Mouse (Mus musculus): ENCODE results near the gene Zc3h18. TPM values are rescaled to one million over a fixed set of nuclear protein-coding genes. Genes with fewer than 3 reads are reported as not detected.

The Zc3h18 gene
- polyA plus RNA-seq (2012; rRNA removed) = 13.6 and 23.3 TPM in 2 replicates

DNA sequence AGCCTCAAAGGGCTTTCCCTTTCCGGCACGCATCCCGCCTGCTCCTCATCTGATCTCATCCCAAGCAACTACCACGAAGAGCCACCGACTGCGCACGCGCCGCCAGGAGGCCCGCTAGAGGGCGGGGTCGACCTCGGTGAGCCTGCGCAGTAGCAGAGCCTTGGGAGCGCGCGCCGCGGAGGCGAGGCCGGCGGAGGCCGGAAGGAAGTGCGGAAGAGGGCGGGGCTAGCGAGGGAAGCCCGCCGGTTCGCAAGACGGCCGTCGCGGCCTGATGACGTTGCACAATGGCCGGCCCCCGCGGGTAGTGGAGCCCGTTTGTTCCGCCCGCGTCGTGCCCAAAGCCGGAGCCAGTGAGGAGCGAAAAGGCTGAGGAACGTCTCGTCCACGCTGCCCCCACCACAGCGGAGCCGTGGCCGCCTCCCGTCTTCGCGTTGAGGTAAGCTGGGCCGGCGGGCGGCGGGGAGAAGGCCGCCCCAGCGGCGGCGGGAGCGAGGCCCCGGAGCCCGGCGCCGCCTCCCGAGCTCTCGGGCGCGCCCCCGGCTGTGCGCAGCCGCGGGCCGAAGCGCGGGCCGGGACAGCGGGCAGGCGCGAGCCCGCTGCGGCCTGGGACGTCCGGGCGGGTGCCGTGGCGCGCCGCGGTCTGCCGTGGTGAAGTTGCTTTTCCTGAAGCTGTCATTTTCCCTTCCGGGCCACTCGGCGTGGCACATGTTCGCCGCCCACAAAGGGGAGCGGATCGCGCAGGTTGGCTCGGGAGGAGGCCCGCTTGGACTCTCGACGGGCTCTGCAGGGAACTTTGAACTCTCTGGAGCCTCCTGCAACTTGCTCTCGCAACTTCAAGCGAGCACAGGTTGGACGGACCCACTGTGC, at the start of gene Zc3h18:
TSS of gene Zc3h18 (plus strand) at position 245 of the 867 bp plus-strand sequence.
- H3K4me1 ChIP-seq (ENCODE audit: control insufficient read depth, insufficient read depth, insufficient read length, low read length) = peaks cover 6% of the 10 kb centered on the region
- peak within 1 kb of the TSS; percentile 91 for H3K27ac ChIP-seq (ENCODE audit: insufficient read depth, low read depth, low read length)
- peak within 1 kb of the TSS; percentile 83 for H3K4me3 ChIP-seq (ENCODE audit: low read depth, low read length)
- no peaks in the 10 kb centered on the region for H3K27me3 ChIP-seq (ENCODE audit: control insufficient read depth, insufficient read depth, low read length)
- peak; percentile 72 for TF ChIP-seq POLR2A (IDR thresholded peaks at IDR 0.05; ENCODE audit: low read depth, low read length)
- 0 out of 2 replicates have a peak, but pooled peaks have one; percentile 13 for TF ChIP-seq CTCF (IDR thresholded peaks at IDR 0.05; ENCODE audit: extremely low read depth, insufficient read length, insufficient replicate concordance, low read depth, low read length)
- H3K36me3 ChIP-seq (ENCODE audit: control insufficient read depth, insufficient read depth, low read length) = peaks cover 7% of the 10 kb centered on the region; the same call in 1 of the 2 replicates
- WGBS = under 1% methylated on average over 101 of the region's 107 CpGs

DNA sequence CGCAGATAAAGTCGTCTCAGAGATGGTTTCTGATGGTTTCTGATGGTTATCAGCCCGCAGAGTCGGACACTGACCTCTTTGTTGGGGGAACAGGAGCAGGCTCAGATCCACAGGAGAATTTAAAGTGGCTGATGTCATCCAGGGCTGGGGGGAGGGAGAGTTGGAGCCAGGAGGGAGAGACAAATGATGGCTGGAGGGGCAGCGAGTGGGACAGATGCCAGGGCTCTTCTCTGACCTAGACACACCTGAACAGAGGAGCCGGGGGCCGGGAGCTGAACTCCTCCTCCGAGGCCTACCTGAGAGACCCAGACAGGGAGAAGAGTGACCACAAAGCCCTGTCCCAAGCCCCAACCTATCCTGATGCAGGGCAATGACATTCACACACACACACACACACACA, 47.3 kb upstream of the Zc3h18 start:
- Histone ChIP-seq H3K4me1 (ENCODE audit: control insufficient read depth, insufficient read depth, insufficient read length, low read length) (peaks cover 22% of the 10 kb centered on the region), H3K27ac (ENCODE audit: insufficient read depth, low read depth, low read length) (no peak overlapping the region), H3K36me3 (ENCODE audit: control insufficient read depth, insufficient read depth, low read length) (peaks cover 20% of the 10 kb centered on the region), H3K4me3 (ENCODE audit: low read depth, low read length) (no peak overlapping the region), H3K27me3 (ENCODE audit: control insufficient read depth, insufficient read depth, low read length) (no peaks in the 10 kb centered on the region)
- WGBS = 79% methylated on average over 8 of the region's 8 CpGs
- TF ChIP-seq CTCF (IDR thresholded peaks at IDR 0.05; ENCODE audit: extremely low read depth, insufficient read length, insufficient replicate concordance, low read depth, low read length) (no peak), POLR2A (IDR thresholded peaks at IDR 0.05; ENCODE audit: low read depth, low read length) (no peak)

GRCm38 (mm10) chr8:122329553-122330239, 46.7 kb upstream of the Zc3h18 start:
- peak overlapping the region; percentile 79 for H3K27ac ChIP-seq (ENCODE audit: insufficient read depth, low read depth, low read length)
- no peaks in the 10 kb centered on the region for H3K27me3 ChIP-seq (ENCODE audit: control insufficient read depth, insufficient read depth, low read length)
- peaks cover 17% of the 10 kb centered on the region for H3K4me1 ChIP-seq (ENCODE audit: control insufficient read depth, insufficient read depth, insufficient read length, low read length)
- TF ChIP-seq CTCF (IDR thresholded peaks at IDR 0.05; ENCODE audit: extremely low read depth, insufficient read length, insufficient replicate concordance, low read depth, low read length) = no peak
- WGBS = 82% methylated on average over 22 of the region's 22 CpGs
- H3K4me3 ChIP-seq (ENCODE audit: low read depth, low read length) = no peak overlapping the region
- H3K36me3 ChIP-seq (ENCODE audit: control insufficient read depth, insufficient read depth, low read length) = peaks cover 26% of the 10 kb centered on the region

DNA sequence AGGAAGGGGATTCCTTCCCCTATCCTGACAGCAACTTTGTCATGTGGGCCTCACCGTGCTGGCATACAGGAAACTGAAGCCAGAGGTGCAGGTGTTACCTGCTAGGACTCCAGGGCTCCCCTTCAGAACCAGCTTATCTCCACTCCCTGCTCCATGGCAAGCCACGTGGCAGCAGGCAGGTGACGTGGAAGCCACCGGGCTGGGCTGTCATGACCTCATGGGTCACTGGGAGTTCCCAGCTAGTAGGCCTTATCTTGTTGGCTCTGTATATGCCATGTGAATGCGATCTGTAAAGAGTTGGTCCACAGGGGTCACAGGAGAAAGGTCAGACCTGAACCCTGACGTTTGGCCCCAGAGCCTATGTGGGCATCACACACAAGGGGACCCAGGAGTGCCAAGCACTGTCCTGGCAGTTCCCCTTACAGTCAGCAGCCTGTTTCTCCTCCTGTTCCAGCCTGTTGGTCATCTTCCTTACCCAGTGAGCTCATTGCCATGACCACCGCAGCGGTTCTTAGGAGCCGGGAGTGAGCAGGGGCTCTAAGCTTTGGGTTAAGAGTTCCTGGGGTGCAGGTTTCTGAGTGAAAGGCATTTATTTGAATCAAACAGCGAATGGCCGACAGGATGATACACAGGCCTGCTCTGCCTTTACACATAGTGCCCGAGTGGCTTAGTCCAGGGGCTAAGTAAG, 45.8 kb upstream of the Zc3h18 start:
- no peak for TF ChIP-seq CTCF (IDR thresholded peaks at IDR 0.05; ENCODE audit: extremely low read depth, insufficient read length, insufficient replicate concordance, low read depth, low read length)
- TF ChIP-seq POLR2A (IDR thresholded peaks at IDR 0.05; ENCODE audit: low read depth, low read length) = no peak
- H3K4me1 ChIP-seq (ENCODE audit: control insufficient read depth, insufficient read depth, insufficient read length, low read length) = peaks cover 16% of the 10 kb centered on the region
- no peaks in the 10 kb centered on the region for H3K27me3 ChIP-seq (ENCODE audit: control insufficient read depth, insufficient read depth, low read length)
- peaks cover 33% of the 10 kb centered on the region for H3K36me3 ChIP-seq (ENCODE audit: control insufficient read depth, insufficient read depth, low read length)
- no peak overlapping the region for H3K4me3 ChIP-seq (ENCODE audit: low read depth, low read length)
- WGBS = 48% methylated on average over 12 of the region's 12 CpGs
- peak overlapping the region; percentile 79 for H3K27ac ChIP-seq (ENCODE audit: insufficient read depth, low read depth, low read length)

GRCm38 (mm10) chr8:122331134-122331523, 45.3 kb upstream of the Zc3h18 start:
- peak overlapping the region; percentile 28; the same call in 1 of the 2 replicates for H3K27ac ChIP-seq (ENCODE audit: insufficient read depth, low read depth, low read length)
- no peaks in the 10 kb centered on the region for H3K27me3 ChIP-seq (ENCODE audit: control insufficient read depth, insufficient read depth, low read length)
- no peak overlapping the region for H3K4me3 ChIP-seq (ENCODE audit: low read depth, low read length)
- peaks cover 35% of the 10 kb centered on the region for H3K36me3 ChIP-seq (ENCODE audit: control insufficient read depth, insufficient read depth, low read length)
- TF ChIP-seq CTCF (IDR thresholded peaks at IDR 0.05; ENCODE audit: extremely low read depth, insufficient read length, insufficient replicate concordance, low read depth, low read length) (no peak), POLR2A (IDR thresholded peaks at IDR 0.05; ENCODE audit: low read depth, low read length) (no peak)
- peaks cover 16% of the 10 kb centered on the region for H3K4me1 ChIP-seq (ENCODE audit: control insufficient read depth, insufficient read depth, insufficient read length, low read length)
- 51% methylated on average over 3 of the region's 3 CpGs for WGBS

- no peak overlapping the region for H3K27ac ChIP-seq (ENCODE audit: insufficient read depth, low read depth, low read length)
- 65% methylated on average over 6 of the region's 6 CpGs for WGBS
- no peaks in the 10 kb centered on the region for H3K27me3 ChIP-seq (ENCODE audit: control insufficient read depth, insufficient read depth, low read length)
- H3K36me3 ChIP-seq (ENCODE audit: control insufficient read depth, insufficient read depth, low read length) = peaks cover 52% of the 10 kb centered on the region
- peak; percentile 95 for TF ChIP-seq CTCF (IDR thresholded peaks at IDR 0.05; ENCODE audit: extremely low read depth, insufficient read length, insufficient replicate concordance, low read depth, low read length)
- no peak for TF ChIP-seq POLR2A (IDR thresholded peaks at IDR 0.05; ENCODE audit: low read depth, low read length)
- H3K4me1 ChIP-seq (ENCODE audit: control insufficient read depth, insufficient read depth, insufficient read length, low read length) = peaks cover 16% of the 10 kb centered on the region
- no peak overlapping the region for H3K4me3 ChIP-seq (ENCODE audit: low read depth, low read length)
Measured at GRCm38 (mm10) chr8:122332753-122333506, 43.5 kb upstream of the Zc3h18 start.

Data from small intestine, adult 2 months (tissue).